Mouse (Mus musculus) B cell, adult 2 months (primary cell): Measurements from ENCODE around the gene Ubl4b.

Source experiments
- DNase-seq, 2 experiments: peaks; one replicate each; pipeline ENCODE4 v3.0.0; 2022

Ubl4b gene

GRCm38 (mm10) chr3:107554842-107555241 is at the start of gene Ubl4b:
Ubl4b (minus strand) TSS chr3:107555073.
- no peak for DNase-seq

DNA sequence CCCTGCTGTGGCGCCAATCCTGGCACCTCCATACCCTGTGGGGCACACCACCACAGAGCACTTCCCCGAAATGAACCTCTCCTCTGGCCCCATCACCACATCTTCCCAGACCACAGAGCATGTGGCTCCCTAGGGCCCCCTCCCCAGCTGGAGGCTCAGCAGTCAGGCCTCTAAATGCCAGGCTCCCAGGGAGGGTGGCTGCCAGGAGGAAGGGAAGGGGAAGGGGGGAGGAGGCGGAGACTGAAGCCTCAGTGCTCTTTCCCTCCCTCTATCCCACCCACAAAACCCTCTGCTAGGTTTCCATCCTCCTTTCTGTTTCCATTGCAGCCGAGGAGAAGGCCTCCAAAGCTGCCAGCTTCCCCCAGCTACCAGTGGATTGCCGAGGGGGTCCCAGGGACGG is 45.3 kb upstream of the Ubl4b start:
- no peak for DNase-seq

DNA sequence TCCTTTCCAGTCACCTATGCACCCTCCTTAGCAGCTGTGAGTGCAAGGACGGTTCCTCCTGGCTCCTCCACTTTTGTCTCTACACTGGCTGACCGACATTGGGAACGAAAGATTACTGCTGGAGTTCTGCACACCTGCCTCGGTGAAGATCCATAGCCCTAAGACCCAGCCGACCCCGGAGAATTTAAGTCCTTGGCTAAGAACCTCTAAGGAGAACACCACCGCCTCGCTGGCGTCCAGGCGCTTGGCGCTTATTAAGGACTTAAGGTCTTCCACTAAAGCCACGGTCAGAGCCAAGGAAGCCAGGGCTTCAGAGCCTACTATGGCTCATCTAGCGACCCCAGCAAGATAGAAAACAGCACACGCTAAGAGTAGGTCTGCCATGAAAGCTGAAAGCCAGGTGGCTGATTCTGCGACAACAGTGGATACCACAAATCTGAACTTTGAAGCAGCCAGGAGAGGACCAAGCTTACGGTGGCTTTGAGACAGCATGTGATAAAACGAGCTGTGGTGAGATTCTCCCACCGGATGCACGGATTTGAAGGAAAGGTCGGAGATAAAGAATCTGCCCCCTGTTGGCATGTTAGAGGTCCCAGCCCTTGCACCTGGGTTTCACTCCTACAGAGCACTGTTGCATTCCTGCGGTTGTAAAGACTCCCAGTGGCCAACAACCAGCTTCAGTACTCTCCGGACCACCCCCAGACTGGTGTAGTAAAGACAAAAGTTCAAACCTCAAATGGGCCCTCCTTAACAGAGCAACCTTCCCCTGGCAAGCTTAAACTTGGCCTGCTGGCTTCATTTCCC is 42.9 kb upstream of the Ubl4b start:
- DNase-seq: no peak

DNA sequence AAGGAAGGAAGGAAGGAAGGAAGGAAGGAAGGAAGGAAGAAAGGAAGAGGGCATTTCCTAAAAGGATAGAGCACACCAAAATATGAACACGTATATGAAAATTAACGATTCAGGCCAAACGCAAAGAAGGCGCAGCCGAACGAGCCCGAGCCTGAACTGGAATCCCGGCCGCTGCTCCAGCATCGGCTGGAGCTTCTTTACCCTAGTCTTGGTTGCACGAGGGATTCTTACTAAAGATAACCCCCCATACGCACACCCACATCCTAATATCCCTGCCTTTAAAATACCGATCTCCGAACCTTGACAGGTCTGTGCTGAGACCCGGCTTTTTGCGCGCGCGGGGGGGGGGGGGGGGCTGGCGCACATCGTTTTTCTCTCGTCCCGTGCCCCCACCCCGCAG is 42.3 kb upstream of the Ubl4b start:
- no peak for DNase-seq

GRCm38 (mm10) chr3:107596559-107596958 is 41.7 kb upstream of the Ubl4b start:
- peak; percentile 22 to 37 for DNase-seq

DNA sequence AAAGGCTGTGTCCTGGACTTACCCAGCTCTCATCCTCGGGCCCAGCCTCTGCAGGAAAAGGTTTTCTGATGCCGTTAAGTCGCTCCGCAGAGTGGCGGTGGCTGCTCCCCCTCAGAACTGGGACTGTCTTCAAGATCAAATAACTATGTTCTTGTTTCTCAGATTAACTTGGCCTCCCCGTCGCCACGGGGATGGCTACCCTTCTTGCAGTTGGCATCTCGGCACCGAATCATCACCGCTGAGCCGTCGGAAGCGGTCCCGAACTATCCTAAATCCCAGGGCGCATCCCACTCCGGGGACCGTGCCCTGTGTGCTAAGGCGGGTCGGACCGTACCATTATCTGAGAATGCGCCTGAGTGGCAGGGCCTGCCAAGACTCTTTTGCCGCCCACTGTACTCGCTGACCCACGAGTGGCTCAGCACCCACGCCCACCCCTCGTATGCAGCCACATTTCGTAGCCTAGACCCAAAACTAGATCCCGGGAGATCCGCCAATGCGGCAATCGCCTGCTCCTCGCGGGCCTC is 41.1 kb upstream of the Ubl4b start:
- DNase-seq: peak in 1 of 2 experiments; percentile 23

GRCm38 (mm10) chr3:107595264-107595937 is 40.5 kb upstream of the Ubl4b start:
- DNase-seq: peak; percentile 23 to 40

GRCm38 (mm10) chr3:107594662-107595263 is 39.9 kb upstream of the Ubl4b start, which contains the start of gene Alx3:
Alx3 (plus strand) TSS chr3:107595031.
- no peak for DNase-seq

- no peak for DNase-seq
These were observed 38.8 kb upstream of the Ubl4b start for GRCm38 (mm10) chr3:107593632-107594031.

DNA sequence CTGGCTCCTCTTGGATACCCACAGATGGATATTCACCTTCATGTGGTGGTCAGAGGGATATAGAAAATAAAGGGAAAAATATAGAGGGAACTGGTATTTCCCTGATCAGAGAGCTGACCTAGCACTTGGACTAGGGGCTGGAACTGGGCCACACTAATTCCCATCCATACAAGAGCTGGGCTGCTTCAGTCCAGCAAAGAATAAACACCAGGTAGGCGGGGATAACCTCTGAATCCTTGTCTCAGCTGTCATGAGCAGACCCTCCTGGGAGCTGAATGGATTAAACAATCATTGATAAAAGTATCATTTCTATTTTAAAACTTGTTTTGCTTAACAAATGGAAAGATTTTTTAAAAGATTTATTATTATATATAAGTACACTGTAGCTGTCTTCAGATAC is 36.7 kb upstream of the Ubl4b start:
- DNase-seq: no peak

GRCm38 (mm10) chr3:107586504-107586903 is 31.6 kb upstream of the Ubl4b start:
- DNase-seq: no peak

DNA sequence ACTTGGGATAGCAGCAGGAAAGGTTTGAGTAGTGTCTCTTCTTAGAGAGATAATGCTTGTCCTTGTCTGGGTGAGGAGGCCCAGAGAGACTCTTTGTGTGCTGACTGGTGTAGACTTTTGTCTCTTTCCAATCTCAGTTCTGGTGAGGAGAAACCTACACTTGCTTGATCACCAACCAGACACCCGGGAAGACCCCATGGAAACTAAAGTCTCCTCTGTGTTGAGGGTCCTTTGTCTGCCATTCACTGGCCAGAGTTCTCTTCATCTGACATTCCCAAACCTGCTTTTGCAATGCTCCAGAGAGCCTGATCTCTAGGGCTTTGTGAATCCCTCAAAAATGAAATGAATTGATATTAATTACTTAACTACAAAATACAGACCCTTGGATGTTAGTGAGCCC is 29.0 kb upstream of the Ubl4b start:
- no peak for DNase-seq

DNA sequence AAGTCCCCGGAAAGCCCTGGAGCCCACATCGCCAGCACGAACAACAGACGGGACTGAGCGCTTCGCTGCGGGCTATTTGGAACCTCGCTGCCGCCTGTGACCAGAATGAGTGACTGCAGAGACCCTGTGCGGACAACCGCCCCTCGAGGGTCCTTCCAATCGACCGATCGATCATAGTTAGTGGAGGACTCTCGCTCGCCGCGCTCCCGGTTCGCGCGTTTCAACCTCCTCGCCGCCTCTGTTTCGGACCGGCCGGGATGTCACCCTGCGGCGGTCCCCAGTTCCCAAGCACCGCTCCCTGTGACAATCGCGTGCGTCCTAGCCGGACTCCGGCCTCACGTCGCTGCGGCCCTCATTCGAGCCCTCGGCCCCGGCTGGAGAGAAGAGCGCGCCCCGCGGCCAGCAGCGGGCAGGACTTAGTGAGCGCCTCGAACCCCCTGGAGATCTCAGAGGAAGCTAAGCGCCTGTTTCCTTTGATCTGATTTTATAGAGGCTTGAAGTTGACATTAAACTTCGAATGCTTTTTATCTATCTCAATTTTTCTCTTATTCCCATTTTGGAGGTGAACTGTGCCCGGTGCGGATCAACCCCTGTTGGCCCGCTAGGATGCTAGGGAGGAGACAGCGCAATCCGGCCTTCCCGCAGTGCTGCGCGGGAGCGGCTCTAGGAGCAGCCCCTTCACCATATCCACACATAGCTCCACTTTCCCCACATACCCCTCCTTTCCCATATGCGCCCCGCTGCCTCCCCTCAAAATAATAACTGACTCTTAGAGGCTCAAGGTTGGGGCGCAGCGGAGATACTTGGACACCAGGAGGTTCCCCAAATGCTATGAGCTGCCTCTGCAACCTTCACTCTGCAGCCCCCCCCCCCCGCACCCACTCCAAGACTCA is 28.2 kb upstream of the Ubl4b start:
- no peak for DNase-seq

DNA sequence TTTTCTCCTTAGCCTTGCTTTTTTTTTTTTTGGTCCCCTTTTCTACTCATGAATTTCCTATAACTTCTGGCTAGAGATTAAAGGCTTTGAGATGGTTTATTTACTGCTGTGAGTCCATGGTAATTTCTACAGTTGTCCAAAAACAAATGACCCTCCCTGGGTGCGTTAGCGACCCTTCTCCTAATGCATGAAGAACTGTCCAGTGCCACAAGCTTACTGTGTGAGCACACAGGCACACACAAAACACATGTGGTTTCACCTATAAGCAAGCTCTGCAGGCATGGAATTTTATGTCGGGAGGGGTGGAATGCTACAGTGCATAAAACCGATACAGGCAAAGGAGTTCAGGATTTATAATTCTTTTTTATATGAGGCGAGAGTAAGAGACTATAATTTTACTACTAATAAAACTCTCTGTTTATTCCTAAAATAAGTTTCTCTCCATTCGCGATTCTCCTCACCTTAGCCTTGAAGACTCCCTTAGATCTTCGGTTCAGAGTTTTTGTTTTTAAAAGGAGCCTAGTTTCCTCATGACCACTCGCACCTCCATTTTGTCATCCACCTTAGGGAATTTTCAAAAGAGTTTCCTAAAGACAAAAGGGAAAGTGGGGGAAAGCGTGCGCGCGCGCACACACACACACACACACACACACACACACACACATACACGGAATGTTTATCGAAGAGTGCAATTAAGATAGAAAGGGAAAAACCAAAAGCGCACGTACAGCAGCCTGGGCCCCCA is 27.4 kb upstream of the Ubl4b start:
- DNase-seq: no peak

GRCm38 (mm10) chr3:107581103-107582010 is 26.5 kb upstream of the Ubl4b start:
- no peak for DNase-seq

DNA sequence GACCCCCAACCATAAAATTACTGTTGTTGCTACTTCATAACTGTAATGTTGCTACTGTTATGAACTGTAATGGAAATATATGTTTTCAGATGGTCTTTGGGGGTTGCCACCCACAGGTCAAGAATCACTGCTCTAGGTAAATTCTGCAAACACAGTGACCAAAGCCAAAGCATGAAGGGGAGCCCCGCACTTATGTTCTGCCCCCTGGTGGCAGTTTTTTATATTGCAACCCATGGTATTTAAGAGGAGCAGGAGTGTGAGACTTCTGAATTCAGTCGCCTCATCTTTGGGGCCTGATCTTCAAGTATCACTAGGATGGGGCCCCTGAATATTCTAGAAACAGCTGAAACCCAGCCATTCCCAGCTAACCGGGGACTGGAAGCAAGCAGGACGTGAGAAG is 24.6 kb upstream of the Ubl4b start:
- peak; percentile 70 to 73 for DNase-seq

DNA sequence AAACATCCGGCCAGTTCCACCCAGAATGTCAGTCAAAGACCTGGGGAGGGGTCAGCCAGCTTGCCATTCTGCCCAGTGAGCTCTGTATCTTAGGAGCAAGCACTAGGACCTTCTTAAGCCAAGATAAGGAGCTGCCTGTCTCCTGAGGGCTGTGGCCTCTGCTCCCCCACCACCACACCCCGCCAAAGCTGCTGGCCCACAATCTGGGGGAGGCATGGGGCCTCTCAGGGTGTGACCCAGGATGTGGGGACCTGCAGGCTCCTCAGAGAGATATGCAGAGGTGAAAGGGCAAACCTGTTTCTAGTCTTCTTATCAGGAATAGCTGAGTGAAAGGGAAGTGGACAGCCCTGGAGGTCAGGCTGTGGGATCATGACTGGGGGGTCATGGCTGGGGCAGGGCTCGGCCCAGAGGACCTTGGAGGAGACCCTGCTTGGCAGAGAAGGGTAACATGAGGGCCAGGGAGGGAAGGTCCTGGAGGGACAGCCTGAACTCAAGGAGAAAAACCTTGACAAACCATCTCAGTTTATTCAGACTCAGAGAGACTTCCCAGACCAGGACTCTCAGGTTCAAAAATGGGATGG is 23.0 kb upstream of the Ubl4b start:
- DNase-seq: no peak

DNA sequence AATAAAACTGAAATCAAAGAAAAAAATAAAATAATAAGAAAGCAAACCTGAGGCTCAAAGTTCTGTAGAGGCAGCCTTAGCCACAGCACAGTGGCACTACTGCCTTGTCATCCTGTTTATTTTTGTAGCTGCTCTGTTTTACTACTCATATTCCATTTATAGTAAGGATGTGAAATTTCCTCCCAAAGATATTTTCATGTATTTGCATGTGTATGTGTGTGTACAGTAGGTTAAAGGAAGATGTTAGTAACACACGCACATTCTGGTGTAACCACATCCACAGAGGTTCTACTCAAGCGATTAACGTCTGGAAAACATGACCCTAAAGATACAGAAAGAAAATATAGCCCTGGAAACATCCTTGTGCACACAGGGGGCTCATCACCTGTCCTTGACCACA is 21.9 kb upstream of the Ubl4b start:
- no peak for DNase-seq

DNA sequence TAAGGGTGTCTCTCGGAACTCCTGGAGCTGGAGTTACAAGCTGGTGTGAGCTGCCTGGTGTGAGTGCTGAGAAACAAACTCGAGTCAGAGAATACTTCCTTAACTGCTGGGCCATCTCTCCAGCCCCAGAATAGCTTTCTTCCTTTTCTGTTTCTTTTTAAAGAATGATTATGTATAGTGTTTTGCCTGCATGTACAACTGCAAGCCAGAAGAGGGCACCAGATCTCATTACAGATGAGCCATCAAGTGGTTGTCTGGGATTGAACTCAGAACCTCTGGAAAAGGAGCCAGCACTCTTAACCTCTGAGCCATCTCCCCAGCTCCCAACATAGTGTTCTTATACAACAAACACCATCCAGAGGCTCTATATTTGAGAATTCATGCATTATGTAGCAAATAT is 16.3 kb upstream of the Ubl4b start:
- no peak for DNase-seq

- no peak for DNase-seq
These were observed 13.8 kb upstream of the Ubl4b start for GRCm38 (mm10) chr3:107568721-107569120.
